In genomic region chr19:12466204-12466603, GRCm38 (mm10) we compare ENCODE assay signal across 9 mouse cellular contexts. TPM values are rescaled to one million over a fixed set of nuclear protein-coding genes. Genes with fewer than 3 reads are reported as not detected.
DNase-seq lines count a peak whose midpoint lies in the region; ATAC-seq and TF ChIP-seq lines count a peak whose summit lies in the region.
"Had no signal": no experiment of that assay in that cellular context is flagged by ENCODE, and none has a peak within 500 bp of the region (broad histone marks: within the 10 kb centered on the region; RNA-seq: fewer than 3 reads in every experiment).

No protein-coding gene starts in this region.

- no peak overlapping the region for H3K27ac ChIP-seq in liver, embryonic 11.5 days (ENCODE audit: low read depth, low read length)
- no peak overlapping the region for H3K27ac ChIP-seq in thymus, adult 2 months (ENCODE audit: control insufficient read depth, insufficient read depth, low read length)

- ATAC-seq in liver, embryonic 11.5 days (replicated peaks; ENCODE audit: low FRiP score) = 0 out of 2 replicates have a peak, but pooled peaks have one; percentile 34
- peak; percentile 60 for ATAC-seq in monocyte, adult 5-6 weeks (replicated peaks; ENCODE audit: insufficient number of reproducible peaks, low FRiP score, low TSS enrichment, poor library complexity, severe bottlenecking)

- H3ac ChIP-seq in C2C12 (ENCODE audit: control insufficient read depth, insufficient read length, low read depth) = no peak overlapping the region

- no peak overlapping the region for H3K4me3 ChIP-seq in C2C12 (ENCODE audit: insufficient read depth, poor library complexity, severe bottlenecking)
- no peak overlapping the region for H3K4me3 ChIP-seq in liver, embryonic 11.5 days (ENCODE audit: low read depth, low read length)
- no peak overlapping the region for H3K4me3 ChIP-seq in thymus, adult 2 months (ENCODE audit: control insufficient read depth, insufficient read depth, low read length)

- H3K4me2 ChIP-seq in liver, embryonic 11.5 days = no peak overlapping the region

- H3K4me1 ChIP-seq in liver, embryonic 11.5 days (replicated peaks; ENCODE audit: control insufficient read depth, insufficient read depth, low read length) = no peaks in the 10 kb centered on the region
- H3K4me1 ChIP-seq in thymus, adult 2 months (replicated peaks; ENCODE audit: control insufficient read depth, insufficient read depth, low read length) = no peaks in the 10 kb centered on the region

- TF ChIP-seq POLR2A in thymus, adult 2 months (IDR thresholded peaks at IDR 0.05; ENCODE audit: control insufficient read depth, extremely low read depth, insufficient read depth, low read length, poor library complexity) = no peak

- H3K79me2 ChIP-seq in C2C12 (ENCODE audit: control insufficient read depth, insufficient read depth) = no peaks in the 10 kb centered on the region

- no peaks in the 10 kb centered on the region for H3K27me3 ChIP-seq in C2C12 (ENCODE audit: control insufficient read depth, insufficient read depth, insufficient read length)
- H3K27me3 ChIP-seq in liver, embryonic 11.5 days (replicated peaks; ENCODE audit: control insufficient read depth, insufficient read depth, low read length) = no peaks in the 10 kb centered on the region
- H3K27me3 ChIP-seq in thymus, adult 2 months (ENCODE audit: control insufficient read depth, insufficient read depth, low read length) = no peaks in the 10 kb centered on the region

- no peaks in the 10 kb centered on the region for H3K9me3 ChIP-seq in liver, embryonic 11.5 days (ENCODE audit: control insufficient read depth, low read length)

- DNase-seq in NIH3T3 (ENCODE audit: low read depth) = peak; percentile 90
- peak; percentile 46 to 67 for DNase-seq in cerebellum, postnatal 36 days
- peak; percentile 44 for DNase-seq in gastrocnemius, postnatal 10 days
- peak; percentile 81 for DNase-seq in kidney, adult 9 months
- no peak for DNase-seq in liver, embryonic 11.5 days (ENCODE audit: low spot score)
- peak; percentile 56 for DNase-seq in thymus, adult 2 months

- peak; percentile 47 for TF ChIP-seq CTCF in C2C12 (IDR thresholded peaks at IDR 0.05; ENCODE audit: control insufficient read depth, insufficient read depth, insufficient read length)
- no peak for TF ChIP-seq CTCF in thymus, adult 2 months (IDR thresholded peaks at IDR 0.05; ENCODE audit: borderline replicate concordance, control insufficient read depth, extremely low read depth, insufficient read depth, low read length, poor library complexity)

- H3K36me3 ChIP-seq in C2C12 (ENCODE audit: control insufficient read depth, insufficient read depth) = no peaks in the 10 kb centered on the region
- H3K36me3 ChIP-seq in liver, embryonic 11.5 days (ENCODE audit: control insufficient read depth, insufficient read depth, low read length) = no peaks in the 10 kb centered on the region
- no peaks in the 10 kb centered on the region for H3K36me3 ChIP-seq in thymus, adult 2 months (ENCODE audit: control insufficient read depth, insufficient read depth, low read length)

- H3K9ac ChIP-seq in liver, embryonic 11.5 days (ENCODE audit: low read depth, low read length) = no peak overlapping the region

- H3K79me3 ChIP-seq in C2C12 (ENCODE audit: low read depth) = no peaks in the 10 kb centered on the region

- WGBS in liver, embryonic 11.5 days = 21% methylated on average over 7 of the region's 7 CpGs
- 15% methylated on average over 7 of the region's 7 CpGs for WGBS in thymus, adult 2 months

TF ChIP-seq in C2C12, 6 proteins besides CTCF, POLR2A, EP300 and RAD21:
- no peak for TF ChIP-seq USF1 (IDR thresholded peaks at IDR 0.05; ENCODE audit: low read depth)
- TF ChIP-seq FOSL1 (IDR thresholded peaks at IDR 0.05; ENCODE audit: insufficient read depth, low read length, poor library complexity, severe bottlenecking) = no peak
- no peak for TF ChIP-seq MYOG (IDR thresholded peaks at IDR 0.05; ENCODE audit: control insufficient read depth, extremely low read depth, insufficient read length)
- TF ChIP-seq CEBPB (IDR thresholded peaks at IDR 0.05; ENCODE audit: low read depth) = no peak
- no peak for TF ChIP-seq MYOD1 (IDR thresholded peaks at IDR 0.05; ENCODE audit: control insufficient read depth, insufficient read length, low read depth)
- no peak for TF ChIP-seq MAX (IDR thresholded peaks at IDR 0.05)

RNA-seq across cellular contexts. Expression of gene Mpeg1, which starts 5.6 kb away (rescaled TPM):
- polyA plus RNA-seq in C2C12 (2012; fragmentation: generic; extraction: Trizol) = 0.01 TPM
- 1 to 10 TPM; 2.0 to 4.1 TPM for total RNA-seq in gastrocnemius, postnatal 10 days (2021)
- polyA plus RNA-seq in liver, embryonic 11.5 days (2014; fragmentation: Nextera tagmentation; extraction: Ambion mirVana) = 0.81 and 1.2 TPM in 2 replicates
- total RNA-seq in monocyte, adult 5-6 weeks (2017) = 282 to 374 TPM (median 353 TPM) in 3 replicates
- polyA plus RNA-seq in thymus, adult 2 months (2012; rRNA removed) = 24.0 and 34.0 TPM in 2 replicates

RNA-seq across cellular contexts. Expression of gene Dtx4, which starts 35.0 kb away (rescaled TPM):
- 5.0 TPM for polyA plus RNA-seq in C2C12 (2012; fragmentation: generic; extraction: Trizol)
- total RNA-seq in gastrocnemius, postnatal 10 days (2021) = 10 to 100 TPM; 20.3 to 23.2 TPM
- 3.8 and 4.9 TPM in 2 replicates for polyA plus RNA-seq in liver, embryonic 11.5 days (2014; fragmentation: Nextera tagmentation; extraction: Ambion mirVana)
- 2.6 to 4.2 TPM (median 2.7 TPM) in 3 replicates for total RNA-seq in monocyte, adult 5-6 weeks (2017)
- 5.6 and 6.3 TPM in 2 replicates for polyA plus RNA-seq in thymus, adult 2 months (2012; rRNA removed)

RNA-seq across cellular contexts. Expression of gene Pfpl, which starts 38.5 kb away (rescaled TPM):
- not detected for polyA plus RNA-seq in C2C12 (2012; fragmentation: generic; extraction: Trizol)
- total RNA-seq in gastrocnemius, postnatal 10 days (2021) = not detected
- not detected in 2 replicates for polyA plus RNA-seq in liver, embryonic 11.5 days (2014; fragmentation: Nextera tagmentation; extraction: Ambion mirVana)
- not detected in 3 replicates for total RNA-seq in monocyte, adult 5-6 weeks (2017)
- 0.03 TPM in 1 of 2 replicates, not detected in the other for polyA plus RNA-seq in thymus, adult 2 months (2012; rRNA removed)
- total RNA-seq: gastrocnemius, postnatal 4 days had no signal

RNA-seq across cellular contexts. Expression of gene Olfr1441, which starts 49.0 kb away (rescaled TPM):
- polyA plus RNA-seq in C2C12 (2012; fragmentation: generic; extraction: Trizol) = not detected
- total RNA-seq in gastrocnemius, postnatal 10 days (2021) = not detected
- not detected in 2 replicates for polyA plus RNA-seq in liver, embryonic 11.5 days (2014; fragmentation: Nextera tagmentation; extraction: Ambion mirVana)
- not detected in 3 replicates for total RNA-seq in monocyte, adult 5-6 weeks (2017)
- not detected in 2 replicates for polyA plus RNA-seq in thymus, adult 2 months (2012; rRNA removed)
- total RNA-seq: gastrocnemius, postnatal 4 days had no signal

Comparison
In these comparisons a context has a peak if more than half of its experiments do, and no peak if none do; other contexts are left out.
1. RNA of gene Mpeg1, which starts 5.6 kb away (polyA plus RNA-seq): 24.0 to 34.0 TPM in thymus, adult 2 months; 0.81 to 1.2 TPM in liver, embryonic 11.5 days and 0.01 TPM in C2C12 (single experiment); every median in the first group is over 10 times any median in the second.